Mouse (Mus musculus) erythroblast, embryonic 14.5 days (primary cell): ENCODE measurements around the gene Gm525.

Source experiments
- GATA1 ChIP-seq: IDR thresholded peaks from 2 replicates; pipeline ENCODE4 v1.6.1; 2012; ENCODE audit warnings: low read length, inconsistent platforms, mixed read lengths
- TAL1 ChIP-seq: IDR thresholded peaks from 3 replicates; pipeline ENCODE4 v1.6.1; 2012; ENCODE audit warnings: low read length, inconsistent platforms, mixed read lengths

DNA sequence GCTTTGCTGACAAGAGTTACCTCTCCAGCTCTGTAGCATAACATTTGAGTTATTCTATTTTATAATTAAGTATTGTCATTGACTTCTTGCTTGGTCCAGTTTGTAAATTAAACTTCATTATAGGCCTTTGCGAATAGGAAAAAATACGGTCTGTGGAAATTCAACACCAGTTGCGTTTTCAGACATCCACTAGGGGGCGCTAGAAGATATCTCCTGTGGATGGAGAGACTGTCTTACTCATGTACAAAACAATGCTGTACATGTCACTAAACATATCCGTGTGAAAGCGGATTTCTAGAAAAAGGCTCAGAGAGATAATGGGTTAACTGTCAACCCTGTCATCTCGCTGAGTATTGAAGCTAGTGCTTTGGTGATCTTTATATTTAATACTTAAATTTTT, 11.0 kb downstream of the Gm525 start:
- no peak for TF ChIP-seq TAL1
- TF ChIP-seq GATA1 = no peak
